31 mouse cellular contexts compared by ENCODE assay signal in genomic region chr7:79333419-79333818, GRCm38 (mm10). TPM values are rescaled to one million over a fixed set of nuclear protein-coding genes. Genes with fewer than 3 reads are reported as not detected.
"Had no signal": no experiment of that assay in that cellular context is flagged by ENCODE, and none has a peak within 500 bp of the region (broad histone marks: within the 10 kb centered on the region; RNA-seq: fewer than 3 reads in every experiment).

No protein-coding gene starts in this region.

- H3K4me2 ChIP-seq: heart, embryonic 11.5 days; heart, embryonic 13.5 days; heart, embryonic 15.5 days; hindbrain, embryonic 12.5 days; hindbrain, embryonic 14.5 days; intestine, embryonic 15.5 days; kidney, embryonic 15.5 days; limb, embryonic 12.5 days had no signal

- H3K9ac ChIP-seq: forebrain, postnatal 0 days; heart, embryonic 13.5 days; heart, embryonic 15.5 days; hindbrain, embryonic 12.5 days; hindbrain, embryonic 14.5 days; intestine, embryonic 15.5 days; kidney, embryonic 15.5 days; limb, embryonic 12.5 days had no signal

- ATAC-seq: forebrain, postnatal 0 days; hindbrain, embryonic 16.5 days; inflammation-experienced regulatory T-cells, adult 6 months; intestine, embryonic 15.5 days; intestine, postnatal 0 days had no signal

- DNase-seq: forebrain, postnatal 0 days; gastrocnemius, postnatal 14 days; gastrocnemius, postnatal 36 days; heart, adult 11 months; heart, adult 2 months; heart, postnatal 14 days; heart, postnatal 36 days; kidney, adult 2 months; kidney, adult 9 months; kidney, postnatal 14 days; kidney, postnatal 36 days; liver had no signal

- H3K4me3 ChIP-seq: heart, adult 2 months; heart, embryonic 13.5 days; heart, embryonic 15.5 days; hindbrain, embryonic 10.5 days; hindbrain, embryonic 12.5 days; intestine, embryonic 15.5 days; kidney, embryonic 15.5 days; layer of hippocampus, adult 2 months; left cerebral cortex, adult 2 months; limb, embryonic 10.5 days; limb, embryonic 12.5 days had no signal

- H3K4me1 ChIP-seq: intestine, embryonic 15.5 days; kidney, embryonic 15.5 days; limb, embryonic 10.5 days; limb, embryonic 12.5 days had no signal

- H3K36me3 ChIP-seq: heart, embryonic 15.5 days had no signal

- H3K27ac ChIP-seq: heart, adult 2 months; heart, embryonic 13.5 days; heart, embryonic 15.5 days; hindbrain, embryonic 10.5 days; hindbrain, embryonic 12.5 days; hindbrain, embryonic 14.5 days; intestine, embryonic 15.5 days; kidney, embryonic 15.5 days; kidney, postnatal 0 days; layer of hippocampus, adult 2 months; limb, embryonic 10.5 days; limb, embryonic 12.5 days had no signal

- H3K9me3 ChIP-seq: heart, embryonic 13.5 days; heart, embryonic 15.5 days; hindbrain, embryonic 10.5 days; hindbrain, embryonic 12.5 days; intestine, embryonic 15.5 days; kidney, embryonic 15.5 days; limb, embryonic 10.5 days; limb, embryonic 12.5 days had no signal

- H3K27me3 ChIP-seq: heart, embryonic 13.5 days; heart, embryonic 15.5 days; hindbrain, embryonic 12.5 days; intestine, embryonic 15.5 days; kidney, embryonic 15.5 days; limb, embryonic 12.5 days had no signal

RNA-seq across cellular contexts. Expression of gene Rlbp1, which starts 53.4 kb away (rescaled TPM):
- total RNA-seq: gastrocnemius, adult 18-20 months; gastrocnemius, adult 8-10 months; gastrocnemius, postnatal 14 days; gastrocnemius, postnatal 36 days; heart, adult 2 months; heart, postnatal 14 days; heart, postnatal 36 days had no signal
- polyA plus RNA-seq: heart, adult 2 months; heart, embryonic 13.5 days; heart, embryonic 15.5 days; heart, postnatal 0 days; inflammation-experienced regulatory T-cells, adult 6 months had no signal

RNA-seq across cellular contexts. Expression of gene Fanci, which starts 58.3 kb away (rescaled TPM):
- total RNA-seq: gastrocnemius, adult 18-20 months; gastrocnemius, adult 8-10 months had no signal
